Mouse (Mus musculus) CH12.LX (cell line): ENCODE data around the gene Car8.

ENCODE experiments used
- CTCF ChIP-seq, 2 experiments: IDR thresholded peaks in 1 of 2; conservative IDR thresholded peaks in 1 of 2; 2 replicates each; pipeline ENCODE4 v1.5.1; 2011 to 2012; ENCODE audit warnings: low read depth in 2 of 2, low read length in 2 of 2, improper control_type of control experiment in 1 of 2, inconsistent platforms in 1 of 2, mild to moderate bottlenecking in 1 of 2, moderate library complexity in 1 of 2
- E2F4 ChIP-seq: IDR thresholded peaks from 2 replicates; pipeline ENCODE4 v1.6.1; 2011; ENCODE audit warnings: low read depth, low read length, improper control_type of control experiment; ENCODE audit not compliant: insufficient replicate concordance
- KAT2A ChIP-seq: IDR thresholded peaks from 2 replicates; pipeline ENCODE4 v1.6.1; 2012; ENCODE audit warnings: low read length, improper control_type of control experiment, inconsistent platforms; ENCODE audit not compliant: insufficient replicate concordance
- MAFK ChIP-seq: IDR thresholded peaks from 2 replicates; pipeline ENCODE4 v1.6.1; 2011; ENCODE audit warnings: low read length, improper control_type of control experiment; ENCODE audit not compliant: insufficient replicate concordance

GRCm38 (mm10) chr4:8111891-8112290 lies 127.0 kb downstream of the Car8 start:
- TF ChIP-seq MAFK (no peak), KAT2A (no peak), CTCF (conservative IDR thresholded peaks at IDR 0.05 in 1 of 2, IDR thresholded peaks at IDR 0.05 in 1 of 2; ENCODE audit: low read depth in 2 of 2, low read length in 2 of 2) (no peak), E2F4 (no peak)
